Mouse (Mus musculus) spleen, adult 2 months (tissue): Measurements from ENCODE around the gene Gm42420.

Source experiments
- CTCF ChIP-seq: fragments of 200-500 bp; IDR thresholded peaks from 2 replicates; pipeline ENCODE4 v1.5.1; 2011; ENCODE audit warnings: mild to moderate bottlenecking, inconsistent platforms; ENCODE audit not compliant: insufficient read depth, insufficient read length, insufficient replicate concordance; ENCODE audit errors: extremely low read depth
- POLR2A ChIP-seq: fragments of 200-500 bp; IDR thresholded peaks from 2 replicates; pipeline ENCODE4 v1.6.1; 2011; ENCODE audit warnings: low read depth, low read length, inconsistent platforms

- no peak for TF ChIP-seq CTCF
- no peak for TF ChIP-seq POLR2A
Observed at GRCm38 (mm10) chr6:39556900-39557659, 28.5 kb upstream of the Gm42420 start.
